Mouse (Mus musculus): ENCODE results near the gene Ncam1. TPM values are rescaled to one million over a fixed set of nuclear protein-coding genes. Genes with fewer than 3 reads are reported as not detected.

The Ncam1 gene
- total RNA-seq, 2 experiments from 2014 or later = 36.8 to 51.7 TPM

DNA sequence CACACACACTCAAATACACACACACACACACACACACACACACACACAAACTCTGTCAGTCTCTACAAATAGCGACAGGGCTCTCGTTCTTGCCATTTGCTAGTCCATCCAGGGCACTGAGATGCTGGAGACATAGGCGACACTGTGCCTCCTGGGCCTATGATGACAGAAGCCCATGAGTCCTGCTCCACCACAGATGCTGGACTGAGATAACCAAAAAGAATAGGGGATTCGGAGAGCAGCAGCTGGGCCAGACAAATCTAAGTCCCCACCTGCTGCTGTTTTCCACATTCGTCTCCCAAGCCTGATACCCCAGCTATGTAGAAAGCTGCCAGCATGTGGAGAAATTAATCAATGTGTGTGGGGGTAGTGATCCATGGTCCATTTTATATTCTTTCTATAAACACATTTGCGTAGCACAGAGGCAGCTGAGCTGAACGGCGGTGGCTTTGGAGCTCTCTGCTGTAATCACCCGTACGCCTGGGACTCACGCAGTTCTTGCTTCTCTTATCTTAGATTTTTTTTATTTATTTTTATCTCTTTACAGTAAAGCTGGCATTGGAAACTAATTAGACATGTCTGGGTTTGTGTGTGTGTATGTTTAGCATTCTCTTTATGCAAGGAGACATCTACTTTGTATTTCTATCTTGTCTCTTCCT is 162.9 kb downstream of the Ncam1 start:
- DNase-seq = no peak
- intact Hi-C loops (cut with DNase I; ENCODE audit: low total_unique reads) = no loop called here

DNA sequence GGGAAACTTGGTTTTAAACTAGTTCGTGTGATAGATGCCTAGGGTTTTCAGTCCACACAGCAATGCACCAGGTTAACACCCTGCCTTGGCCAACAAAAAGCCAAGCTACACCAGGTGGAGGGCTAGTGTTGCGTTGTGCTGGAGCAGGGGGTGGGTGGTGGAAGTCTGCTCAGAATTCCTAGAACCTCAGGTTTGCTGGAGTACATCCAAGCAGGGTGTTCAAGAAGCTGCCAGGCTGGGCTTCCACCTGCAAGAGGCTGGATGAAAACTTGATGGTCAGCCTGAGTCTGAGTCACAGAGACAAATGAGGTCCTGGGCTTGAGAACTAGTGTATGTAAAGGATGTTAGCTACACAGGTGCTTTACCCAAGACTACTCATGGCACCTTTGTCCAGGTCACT is 166.1 kb downstream of the Ncam1 start:
- DNase-seq = no peak
- intact Hi-C loops (cut with DNase I; ENCODE audit: low total_unique reads) = no loop called here

DNA sequence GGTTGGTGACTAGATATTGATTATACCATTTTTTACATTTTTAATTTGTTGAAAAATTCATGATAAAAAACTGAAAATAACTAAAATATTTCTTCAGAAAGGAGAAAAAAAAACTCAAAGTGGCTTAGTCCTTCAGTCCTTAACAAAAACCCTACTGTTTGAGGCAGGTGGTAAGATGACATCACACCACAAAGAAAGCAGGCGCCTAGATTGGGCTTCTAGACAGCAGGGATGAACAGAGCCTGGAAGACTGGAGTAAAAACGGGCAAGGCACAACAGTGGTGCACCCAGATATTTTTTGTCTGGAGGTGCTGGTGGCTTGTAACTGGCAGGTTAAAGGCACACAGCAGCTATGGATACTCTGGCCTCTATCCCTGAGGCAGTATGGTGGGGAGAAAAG is 168.4 kb downstream of the Ncam1 start:
- intact Hi-C loops (cut with DNase I; ENCODE audit: low total_unique reads) = no loop called here
- no peak for DNase-seq

DNA sequence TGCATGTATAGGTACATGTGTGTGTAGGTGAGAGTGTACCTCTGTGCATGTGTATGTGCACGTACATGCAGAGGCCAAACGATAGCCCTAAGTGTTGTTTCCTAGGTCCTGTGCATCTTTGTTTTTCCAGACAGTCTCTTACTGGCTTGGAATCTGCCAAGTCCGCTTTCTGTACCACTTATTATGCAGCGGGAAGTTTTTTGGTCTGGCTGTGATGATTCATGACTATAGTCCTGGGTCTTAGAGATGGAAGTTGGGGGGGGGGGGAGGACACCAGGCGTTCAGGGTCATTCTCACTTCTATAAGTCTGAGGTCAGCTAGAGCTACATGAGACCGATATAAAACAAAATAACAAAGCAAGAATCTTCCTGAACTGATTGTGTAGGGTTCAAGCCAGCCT is 173.8 kb downstream of the Ncam1 start:
- intact Hi-C loops (cut with DNase I; ENCODE audit: low total_unique reads) = no loop called here
- DNase-seq = no peak

DNA sequence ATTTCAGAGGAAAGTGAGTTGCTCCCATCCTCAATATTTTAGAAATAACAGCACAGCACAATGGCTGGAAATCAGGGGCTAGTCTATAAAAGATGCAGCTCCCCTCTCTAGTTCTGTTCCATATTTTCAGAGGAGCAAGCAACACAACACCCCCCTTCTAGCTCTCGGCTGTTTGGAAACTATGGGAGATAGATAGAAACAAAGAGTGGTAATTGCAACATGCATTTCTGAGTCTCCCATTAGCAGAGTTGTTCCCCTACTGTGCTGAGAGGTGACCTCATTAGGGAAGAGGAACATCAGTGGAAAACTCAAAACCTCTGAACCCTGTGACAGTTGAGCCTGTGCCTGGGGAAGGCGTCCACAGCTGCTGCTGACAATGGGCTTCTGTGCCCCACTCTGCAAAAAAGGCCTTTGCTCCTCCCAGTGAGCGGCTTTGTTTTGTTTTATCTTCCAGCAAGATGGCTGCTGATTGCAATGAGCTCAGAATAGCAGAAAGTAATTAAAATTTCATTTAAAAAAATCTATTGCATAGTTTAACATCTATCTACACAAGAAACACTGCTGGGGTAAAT is 174.7 kb downstream of the Ncam1 start:
- intact Hi-C loops (cut with DNase I; ENCODE audit: low total_unique reads) = no loop called here
- peak; percentile 13 for DNase-seq

DNA sequence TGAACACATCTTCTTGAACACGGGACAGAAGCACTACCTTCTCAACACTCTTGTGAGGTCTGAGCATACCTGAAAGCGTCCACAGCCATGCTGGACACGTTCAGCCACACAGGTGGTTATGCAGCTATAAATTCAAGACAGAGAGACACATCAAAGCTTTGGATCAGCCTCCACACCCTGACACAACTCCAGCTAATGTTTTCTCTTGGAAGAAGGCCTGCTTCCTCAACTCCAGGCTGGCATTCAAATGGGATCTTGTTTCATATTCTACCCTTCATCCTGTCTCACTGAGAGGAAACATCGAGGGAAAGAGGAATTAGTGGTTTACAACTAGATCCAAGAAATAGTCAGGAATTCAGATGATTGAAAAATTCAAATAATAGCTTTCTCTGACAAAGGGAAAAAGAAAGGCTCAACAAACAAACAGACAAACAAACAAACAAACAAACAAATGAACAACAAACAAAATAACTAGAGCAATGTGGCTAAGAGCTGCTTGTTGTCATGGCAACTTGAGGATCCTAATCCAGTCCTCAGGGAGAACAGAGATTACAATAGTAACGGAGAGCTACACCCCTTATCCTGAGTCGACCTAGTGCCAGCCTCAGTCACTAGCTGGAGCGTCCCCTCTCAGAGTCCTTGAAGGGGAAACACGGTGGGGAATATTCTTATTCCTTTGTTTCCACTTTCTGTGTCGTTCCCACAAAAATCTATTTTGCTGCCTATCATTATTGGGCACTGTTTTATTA is 175.6 kb downstream of the Ncam1 start:
- intact Hi-C loops (cut with DNase I; ENCODE audit: low total_unique reads) = no loop called here
- no peak for DNase-seq

DNA sequence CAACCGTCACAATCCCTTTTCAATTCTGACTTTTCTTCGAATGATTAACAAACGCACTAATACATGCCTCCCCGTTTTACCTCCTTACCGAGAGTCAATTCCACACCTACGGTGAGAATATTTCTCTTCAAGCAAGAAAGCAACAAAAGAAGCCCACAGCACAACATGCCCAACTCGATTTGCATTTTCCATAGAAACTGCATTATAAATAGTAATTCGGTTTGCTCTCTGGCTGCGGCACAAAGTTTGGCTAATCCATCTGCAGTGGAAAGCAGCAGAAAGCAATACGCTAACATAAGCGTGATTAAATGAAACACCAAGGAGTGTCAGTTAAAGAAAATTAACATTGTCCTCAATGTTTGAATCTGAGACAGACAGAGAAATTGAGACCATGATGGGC is 177.0 kb downstream of the Ncam1 start:
- DNase-seq = no peak
- intact Hi-C loops (cut with DNase I; ENCODE audit: low total_unique reads) = no loop called here

DNA sequence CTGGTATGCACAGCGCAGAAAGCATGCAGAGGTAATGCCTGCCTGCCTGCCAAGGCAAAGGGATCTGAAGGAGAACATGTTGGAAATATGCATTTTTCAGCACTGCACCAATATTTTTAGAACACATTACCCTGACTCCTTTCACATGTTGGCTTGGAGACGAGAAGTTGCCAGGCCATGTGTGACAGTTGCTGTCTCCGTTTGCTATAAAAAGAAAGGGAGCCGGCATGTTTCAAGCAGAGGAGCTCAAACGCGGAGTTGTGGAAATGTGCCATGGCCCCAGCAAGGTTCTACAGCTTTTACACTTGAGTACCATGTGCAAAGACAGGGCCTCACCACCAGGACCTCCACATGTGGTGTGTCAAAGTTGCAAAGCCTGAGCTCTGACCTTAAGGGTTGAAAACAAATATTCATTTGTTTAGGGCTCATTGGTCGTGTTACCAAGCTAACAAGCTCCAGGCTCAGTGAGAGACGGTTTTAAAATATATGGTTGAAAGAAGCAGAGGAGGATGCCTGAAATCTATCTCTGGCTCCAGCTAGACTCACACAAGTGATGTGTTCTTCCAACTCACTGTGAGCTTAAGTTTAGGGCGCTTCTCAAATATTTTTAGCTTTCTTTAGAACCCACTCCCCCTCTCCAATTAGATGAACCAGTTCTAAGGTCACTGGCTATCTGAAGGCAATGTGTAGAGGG is 179.9 kb downstream of the Ncam1 start:
- no peak for DNase-seq
- intact Hi-C loops (cut with DNase I; ENCODE audit: low total_unique reads) = no loop called here

DNA sequence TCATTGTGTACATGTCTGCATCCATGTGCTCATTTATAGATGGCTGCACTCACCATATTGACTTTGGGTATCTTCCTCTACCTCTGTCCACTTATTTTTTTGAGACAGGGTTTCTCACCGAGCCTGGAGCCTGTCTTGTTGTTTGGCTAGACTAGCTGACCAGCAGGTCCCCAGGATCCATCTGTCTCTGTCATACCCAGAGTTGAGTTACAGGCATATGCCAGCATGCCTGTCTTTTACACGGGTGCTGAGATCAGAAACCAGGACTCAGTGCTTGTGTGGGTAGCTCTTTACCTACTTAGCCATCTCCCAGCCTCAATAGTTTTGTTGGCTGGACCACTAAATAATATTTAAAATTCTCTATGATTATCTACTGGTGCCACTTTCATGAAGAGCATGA is 180.5 kb downstream of the Ncam1 start:
- DNase-seq = no peak
- intact Hi-C loops (cut with DNase I; ENCODE audit: low total_unique reads) = no loop called here

DNA sequence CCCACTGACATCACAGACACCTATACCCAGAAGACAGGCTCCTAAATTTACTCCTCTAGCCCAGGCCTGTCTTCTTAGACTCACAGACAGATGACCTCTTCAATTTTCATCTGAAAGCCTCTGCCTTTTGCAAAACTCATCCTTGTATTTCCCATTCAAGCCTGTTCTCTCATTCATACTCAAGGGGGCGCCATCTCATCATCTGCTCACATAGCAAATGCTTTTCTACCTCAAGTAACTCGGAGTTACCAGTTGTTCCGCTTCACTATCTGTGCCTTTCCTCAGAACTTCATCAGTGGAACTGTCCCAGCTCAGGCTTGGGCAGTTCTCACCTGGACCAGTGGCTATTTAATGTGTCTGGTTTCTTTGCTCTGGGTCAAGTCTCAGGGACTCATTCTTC is 181.5 kb downstream of the Ncam1 start:
- intact Hi-C loops (cut with DNase I; ENCODE audit: low total_unique reads) = loop anchor here (2.0 kb wide), 1 partner anchor 556 kb away; no protein-coding TSS in a partner anchor
- peak; percentile 25 for DNase-seq

DNA sequence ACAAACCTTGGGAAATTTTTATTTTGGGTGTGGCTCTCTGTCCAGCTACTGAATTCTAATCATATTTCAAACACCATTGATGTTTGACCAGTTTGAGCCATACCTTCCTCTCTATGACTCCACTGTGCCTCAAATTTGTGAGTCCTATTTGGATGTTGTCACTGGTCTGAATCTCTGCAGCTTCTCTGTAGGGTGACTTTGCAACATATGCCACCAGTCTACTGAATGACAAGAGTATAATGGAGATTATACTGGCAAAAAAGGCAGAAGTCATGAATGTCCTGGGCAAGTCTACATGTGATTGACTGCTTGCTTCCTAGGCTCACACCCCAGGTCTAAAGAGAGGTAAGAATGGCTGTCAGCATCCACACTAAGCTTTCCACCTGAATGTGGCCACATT is 186.3 kb downstream of the Ncam1 start:
- DNase-seq = no peak
- intact Hi-C loops (cut with DNase I; ENCODE audit: low total_unique reads) = no loop called here

DNA sequence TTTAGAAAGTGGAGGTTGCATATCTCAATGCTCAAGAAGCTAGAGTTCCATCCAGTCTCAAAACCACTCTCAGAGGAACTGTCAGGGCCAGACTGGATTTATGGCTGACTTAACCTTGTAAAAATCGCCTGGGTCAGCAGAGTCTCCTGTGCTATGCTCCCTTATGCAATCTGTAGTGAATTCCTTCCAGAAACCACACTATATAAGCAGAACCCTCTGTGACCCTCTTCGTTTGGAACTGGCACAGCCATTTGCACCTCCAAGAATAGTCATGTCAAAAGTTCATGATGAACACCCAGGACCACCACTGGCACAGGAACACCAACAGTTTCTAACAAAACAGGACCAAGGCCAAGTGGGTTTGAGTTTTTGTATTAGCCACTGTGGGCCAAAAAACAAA is 190.5 kb downstream of the Ncam1 start:
- DNase-seq = no peak
- intact Hi-C loops (cut with DNase I; ENCODE audit: low total_unique reads) = no loop called here

DNA sequence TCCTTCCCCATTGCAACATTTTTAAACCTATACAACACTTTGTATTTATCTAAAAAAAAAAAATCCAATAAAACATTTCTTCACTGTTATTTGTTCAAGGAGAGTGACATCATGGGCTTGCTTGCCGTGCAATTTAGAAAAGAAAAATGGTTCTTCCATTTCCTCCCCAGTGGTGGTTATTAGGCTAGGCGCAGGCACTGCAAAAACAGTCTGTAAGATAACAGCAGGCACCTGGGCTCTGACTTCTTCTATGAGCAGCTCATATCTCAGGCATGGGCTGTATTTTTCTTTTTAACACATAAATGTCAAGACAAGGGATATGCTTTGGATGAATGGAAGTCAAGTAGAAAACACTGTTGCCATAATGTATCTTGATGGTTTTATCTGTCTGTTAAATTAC is 192.0 kb downstream of the Ncam1 start:
- no peak for DNase-seq
- intact Hi-C loops (cut with DNase I; ENCODE audit: low total_unique reads) = no loop called here

DNA sequence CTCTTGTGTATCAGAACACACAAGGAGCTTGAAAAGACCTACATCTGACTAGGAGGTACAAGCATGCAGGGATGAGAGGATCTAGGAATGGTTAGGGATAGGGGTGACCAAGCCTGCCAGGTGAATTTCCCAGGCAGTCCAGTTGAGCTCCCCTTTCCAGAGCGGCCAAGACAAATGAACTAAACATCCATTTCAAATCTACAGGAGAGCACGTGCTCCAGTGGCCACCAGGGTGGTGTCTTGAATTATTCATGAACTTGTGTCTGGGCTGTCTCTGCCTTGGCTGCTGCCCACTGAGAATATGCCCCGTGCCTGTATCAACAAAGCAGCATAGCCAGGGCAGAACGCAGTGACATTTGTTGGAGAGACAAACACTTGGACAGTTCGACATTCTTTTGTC is 192.4 kb downstream of the Ncam1 start:
- intact Hi-C loops (cut with DNase I; ENCODE audit: low total_unique reads) = no loop called here

DNA sequence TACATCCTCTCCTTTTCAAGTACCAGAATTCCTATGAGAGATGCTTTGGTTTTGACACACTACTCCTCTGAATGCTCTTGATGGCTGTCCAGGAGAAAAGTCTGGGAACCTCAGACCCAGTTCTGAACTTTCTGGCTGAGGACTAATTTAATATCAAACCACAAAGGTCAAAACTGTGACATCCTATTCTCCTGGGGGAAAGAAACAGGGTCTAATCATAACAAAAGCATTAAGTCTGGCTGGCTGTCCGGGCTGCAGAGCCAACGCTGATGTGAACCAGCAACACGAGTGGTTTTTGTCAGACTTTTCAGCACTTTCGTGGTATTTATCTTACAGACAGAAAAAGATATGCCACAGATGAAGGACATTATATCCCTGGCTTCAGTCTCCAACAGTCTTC is 192.9 kb downstream of the Ncam1 start:
- intact Hi-C loops (cut with DNase I; ENCODE audit: low total_unique reads) = no loop called here
- peak; percentile 44 for DNase-seq

More for the DNA sequence above, 192.4 kb downstream of the Ncam1 start:
- DNase-seq = no peak

DNA sequence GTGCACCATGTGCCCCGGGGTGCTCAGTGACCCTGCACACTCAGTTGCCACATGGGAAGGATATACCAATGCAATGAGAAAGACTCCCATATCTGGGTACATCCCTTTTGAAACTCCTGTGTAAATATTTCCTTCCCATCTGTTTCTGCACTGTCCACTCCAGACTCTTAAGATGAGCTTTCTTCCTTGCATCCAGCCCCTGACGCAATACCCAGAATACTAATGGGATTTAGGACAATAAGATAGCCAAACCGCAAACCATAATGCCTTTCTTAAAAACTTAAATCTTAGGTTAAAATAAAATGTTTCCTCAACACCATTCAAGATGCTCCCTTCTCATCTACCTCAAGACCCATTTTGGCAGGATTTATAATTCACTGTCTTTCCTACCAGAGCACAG is 193.4 kb downstream of the Ncam1 start:
- DNase-seq = no peak

DNA sequence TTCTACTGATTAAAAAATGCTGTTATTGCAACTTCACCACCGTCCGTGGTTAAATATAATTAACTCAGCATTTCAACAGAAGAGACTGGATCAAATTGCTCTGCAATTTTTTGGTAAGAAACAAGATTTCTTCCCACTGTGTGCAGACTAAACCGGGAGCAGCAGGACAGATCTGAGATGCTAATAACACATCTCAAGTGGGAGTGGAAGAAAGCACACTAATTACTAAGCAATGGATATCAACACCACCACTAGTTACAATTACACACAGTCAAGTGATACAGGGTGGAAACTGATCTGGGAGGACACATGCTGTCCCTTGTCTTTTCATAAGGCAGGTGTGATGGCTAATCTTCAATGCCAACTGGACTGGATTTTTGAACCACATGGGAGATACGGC is 197.5 kb downstream of the Ncam1 start:
- intact Hi-C loops (cut with DNase I; ENCODE audit: low total_unique reads) = no loop called here
- no peak for DNase-seq

More for the DNA sequence above, 193.4 kb downstream of the Ncam1 start:
- intact Hi-C loops (cut with DNase I; ENCODE audit: low total_unique reads) = no loop called here

DNA sequence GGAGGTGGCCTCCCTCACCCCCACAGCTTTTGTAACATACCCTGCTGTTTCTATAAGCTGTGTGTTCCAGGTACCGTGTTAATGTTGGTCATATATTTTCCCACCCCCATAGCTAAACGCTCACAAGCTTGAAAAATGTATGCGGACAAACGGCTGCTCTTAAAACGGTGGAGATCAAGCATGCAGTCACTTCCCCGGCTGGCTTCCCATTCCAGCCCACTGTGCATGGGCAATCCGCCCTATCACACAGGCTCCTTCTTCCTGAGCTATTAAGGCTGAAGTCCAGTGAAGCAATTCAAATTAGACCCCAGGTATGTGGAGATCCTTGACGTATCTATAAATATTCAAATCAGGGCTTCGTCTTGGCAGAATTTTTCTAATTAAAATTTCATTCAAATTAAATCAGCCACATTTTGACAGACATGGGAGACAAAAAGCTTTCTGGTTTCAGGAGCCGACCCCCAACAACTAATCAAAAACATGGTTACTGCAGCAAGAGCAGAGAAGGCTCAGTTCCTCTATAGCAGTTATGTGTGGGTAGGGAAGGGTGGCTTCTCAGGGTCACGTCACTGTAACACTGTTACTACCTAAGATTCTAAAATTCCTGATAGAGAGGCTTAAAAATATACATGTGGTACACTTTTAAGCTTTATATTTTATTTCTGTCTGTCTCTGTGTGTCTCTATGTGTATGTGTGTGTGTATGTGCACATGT is 202.9 kb downstream of the Ncam1 start:
- no peak for DNase-seq
- intact Hi-C loops (cut with DNase I; ENCODE audit: low total_unique reads) = no loop called here

DNA sequence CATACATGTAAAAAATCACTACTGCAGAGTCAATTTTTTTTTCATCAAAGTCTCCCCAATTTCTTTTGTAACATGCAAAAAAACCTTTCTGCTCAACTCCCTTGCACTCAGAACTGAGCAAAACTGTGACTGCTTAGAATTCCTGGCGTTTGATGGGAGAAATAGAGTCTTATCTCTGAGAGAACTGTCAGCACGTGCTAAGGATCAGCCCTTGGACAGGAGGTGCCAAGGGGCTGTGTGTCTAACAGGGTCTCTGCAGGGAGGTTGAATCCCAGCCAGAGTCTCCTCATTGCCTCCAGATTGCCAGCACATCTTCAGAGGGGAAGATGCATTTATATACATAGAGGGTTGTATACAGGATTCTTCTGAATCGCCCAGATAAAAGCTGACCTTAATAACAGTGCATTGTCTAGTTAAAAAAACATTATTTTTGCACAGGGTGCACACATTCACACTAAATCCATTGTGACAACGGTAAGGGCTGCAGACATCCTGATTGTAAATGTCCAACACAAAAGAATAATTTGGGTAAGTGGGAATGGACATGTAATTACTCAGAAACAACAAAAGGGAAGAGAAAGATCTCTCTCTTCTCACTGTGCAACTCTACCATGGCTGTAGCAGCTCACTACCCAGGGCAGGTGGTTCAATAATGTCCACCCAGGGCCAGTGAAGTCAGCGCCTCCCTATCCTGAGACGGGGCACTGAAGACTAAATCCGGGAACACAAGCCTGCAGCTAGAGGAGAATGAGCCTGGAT is 203.7 kb downstream of the Ncam1 start:
- DNase-seq = no peak
- intact Hi-C loops (cut with DNase I; ENCODE audit: low total_unique reads) = no loop called here

Data from gastrocnemius, postnatal 14 days (tissue).